Mouse (Mus musculus): ENCODE results near the gene Rgs3. TPM values are rescaled to one million over a fixed set of nuclear protein-coding genes. Genes with fewer than 3 reads are reported as not detected.

Gene Rgs3
- polyA plus RNA-seq, 2 experiments = 3.6 to 3.9 TPM

DNA sequence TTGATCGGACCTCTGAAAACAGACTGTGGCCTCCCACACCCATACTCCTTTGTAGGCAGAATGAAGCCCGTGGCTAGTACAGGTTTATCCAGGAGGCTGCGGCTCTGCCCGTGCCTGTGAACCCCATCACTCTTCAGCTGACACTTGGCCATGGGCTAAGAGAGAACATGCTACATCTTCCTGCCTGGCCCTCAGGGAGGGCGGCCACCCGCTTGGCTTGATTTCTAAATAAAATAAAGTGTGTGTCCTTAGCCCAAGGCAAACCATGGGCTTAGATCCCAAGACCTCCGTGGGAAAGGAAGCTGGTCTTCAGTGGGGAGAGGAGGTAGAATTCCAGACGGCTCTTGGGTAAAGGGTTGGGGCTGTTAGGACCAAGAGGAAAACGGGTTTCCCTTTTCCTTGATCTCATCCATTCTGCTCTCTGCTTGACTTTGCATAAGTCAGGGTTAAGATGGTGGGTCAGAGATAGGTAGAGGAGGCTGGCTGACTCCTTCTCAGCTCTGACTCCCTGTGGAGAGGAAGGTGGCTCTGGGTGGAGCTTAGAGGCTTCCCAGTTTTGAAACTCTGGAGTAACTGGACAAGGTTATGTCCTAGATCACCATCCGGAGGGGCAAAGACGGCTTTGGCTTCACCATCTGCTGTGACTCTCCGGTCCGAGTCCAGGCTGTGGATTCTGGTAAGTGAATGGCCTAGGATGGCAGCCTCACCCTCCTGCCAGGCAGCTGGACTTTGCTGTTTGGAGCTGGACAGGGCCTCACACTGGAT, 63.8 kb downstream of the Rgs3 start:
- Histone ChIP-seq H3K9ac (replicated peaks) (no peak overlapping the region), H3K36me3 (replicated peaks; ENCODE audit: control insufficient read depth, insufficient read depth, low read depth) (no peaks in the 10 kb centered on the region), H3K4me3 (ENCODE audit: insufficient read depth in 1 of 2, low read depth in 2 of 2, low read length in 2 of 2) (no peak overlapping the region), H3K27me3 (ENCODE audit: control insufficient read depth, insufficient read depth, low read length) (no peaks in the 10 kb centered on the region), H3K9me3 (ENCODE audit: control insufficient read depth, low read length) (no peaks in the 10 kb centered on the region), H3K27ac (no peak overlapping the region), H3K4me1 (replicated peaks; ENCODE audit: control insufficient read depth in 2 of 2, insufficient read depth in 2 of 2, low read length in 1 of 2) (peaks cover 0 to 2% of the 10 kb centered on the region in 2 experiments; a peak in 2 of 4 replicates), H3K4me2 (ENCODE audit: low read depth) (no peak overlapping the region)
- DNase-seq (ENCODE audit: low read depth in 3 of 3, low spot score in 3 of 3) = no peak
- TF ChIP-seq CTCF (IDR thresholded peaks at IDR 0.05; ENCODE audit: low read depth) (no peak), EP300 (IDR thresholded peaks at IDR 0.05; ENCODE audit: low read depth) (no peak)
- WGBS (ENCODE audit: insufficient replicate concordance) = 66% methylated on average over 13 of the region's 13 CpGs
- ATAC-seq (ENCODE audit: insufficient read depth) = no peak

DNA sequence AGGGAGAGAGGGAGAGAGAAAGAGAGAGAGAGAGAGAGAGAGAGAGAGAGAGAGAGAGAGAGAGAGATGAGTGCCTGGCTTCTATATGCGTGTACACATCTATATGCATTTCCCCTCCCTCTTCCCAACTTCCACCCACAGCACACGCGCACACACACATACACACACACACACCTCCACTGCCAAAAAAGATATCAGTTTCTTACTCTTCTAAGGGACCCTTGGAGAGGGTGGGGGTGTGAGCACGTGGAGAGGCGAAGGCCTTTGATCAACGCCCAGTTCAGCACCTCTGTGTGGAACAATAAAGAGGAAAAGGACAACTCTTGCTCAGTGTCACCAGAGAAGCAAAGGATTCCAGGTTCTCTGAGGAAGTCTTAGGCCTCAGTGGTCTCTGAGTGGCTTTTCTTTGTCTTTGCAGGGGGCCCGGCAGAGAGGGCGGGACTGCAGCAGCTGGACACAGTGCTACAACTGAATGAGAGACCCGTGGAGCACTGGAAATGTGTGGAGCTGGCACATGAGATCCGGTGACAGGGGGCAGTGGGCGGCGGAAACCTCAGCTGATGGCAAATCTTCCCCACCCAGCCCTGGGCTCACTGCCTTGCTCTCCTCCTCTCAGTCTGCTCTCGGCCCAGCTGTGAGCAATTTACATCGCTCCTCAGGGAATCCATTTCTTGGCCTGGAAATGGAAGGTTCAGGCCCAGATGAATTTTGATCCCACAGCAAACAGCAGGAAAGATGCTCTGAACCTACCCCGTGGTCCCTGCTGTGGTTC, 65.2 kb downstream of the Rgs3 start:
- H3K4me1 ChIP-seq (replicated peaks; ENCODE audit: control insufficient read depth in 2 of 2, insufficient read depth in 2 of 2, low read length in 1 of 2) = peaks cover 0 to 4% of the 10 kb centered on the region in 2 experiments; a peak in 2 of 4 replicates
- no peak overlapping the region for H3K4me2 ChIP-seq (ENCODE audit: low read depth)
- H3K27me3 ChIP-seq (ENCODE audit: control insufficient read depth, insufficient read depth, low read length) = no peaks in the 10 kb centered on the region
- ATAC-seq (ENCODE audit: insufficient read depth) (no peak), DNase-seq (ENCODE audit: low read depth in 3 of 3, low spot score in 3 of 3) (no peak)
- H3K36me3 ChIP-seq (replicated peaks; ENCODE audit: control insufficient read depth, insufficient read depth, low read depth) = no peaks in the 10 kb centered on the region
- H3K9ac ChIP-seq (replicated peaks) = no peak overlapping the region
- H3K9me3 ChIP-seq (ENCODE audit: control insufficient read depth, low read length) = no peaks in the 10 kb centered on the region
- no peak for TF ChIP-seq CTCF (IDR thresholded peaks at IDR 0.05; ENCODE audit: low read depth)
- no peak for TF ChIP-seq EP300 (IDR thresholded peaks at IDR 0.05; ENCODE audit: low read depth)
- WGBS (ENCODE audit: insufficient replicate concordance) = 65% methylated on average over 15 of the region's 15 CpGs
- H3K4me3 ChIP-seq (ENCODE audit: insufficient read depth in 1 of 2, low read depth in 2 of 2, low read length in 2 of 2) = no peak overlapping the region
- H3K27ac ChIP-seq = no peak overlapping the region

DNA sequence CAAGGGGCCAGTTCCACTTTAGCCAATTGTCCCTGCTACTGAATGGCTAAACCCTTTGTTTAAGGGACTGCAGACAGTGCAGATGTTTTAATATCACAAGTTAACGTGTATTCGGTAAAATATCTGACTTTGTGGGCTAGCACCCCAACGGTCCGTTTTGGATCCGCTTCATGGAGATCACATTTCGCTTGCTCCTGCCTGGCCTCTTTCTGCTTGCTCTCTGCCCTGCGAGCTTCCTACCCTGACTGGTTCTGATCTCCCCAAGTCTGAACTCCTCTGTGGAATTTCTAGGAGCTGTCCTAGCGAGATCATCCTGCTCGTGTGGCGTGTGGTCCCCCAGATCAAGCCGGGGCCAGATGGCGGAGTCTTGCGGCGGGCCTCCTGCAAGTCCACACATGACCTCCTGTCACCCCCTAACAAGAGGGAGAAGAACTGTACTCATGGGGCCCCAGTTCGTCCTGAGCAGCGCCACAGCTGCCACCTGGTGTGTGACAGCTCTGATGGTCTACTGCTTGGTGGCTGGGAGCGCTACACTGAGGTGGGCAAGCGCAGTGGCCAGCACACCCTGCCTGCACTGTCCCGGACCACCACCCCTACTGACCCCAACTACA, 65.9 kb downstream of the Rgs3 start:
- Histone ChIP-seq H3K27ac (no peak overlapping the region), H3K9ac (replicated peaks) (no peak overlapping the region), H3K36me3 (replicated peaks; ENCODE audit: control insufficient read depth, insufficient read depth, low read depth) (no peaks in the 10 kb centered on the region), H3K4me2 (ENCODE audit: low read depth) (no peak overlapping the region), H3K4me1 (replicated peaks; ENCODE audit: control insufficient read depth in 2 of 2, insufficient read depth in 2 of 2, low read length in 1 of 2) (peaks cover 0 to 7% of the 10 kb centered on the region in 2 experiments; a peak in 2 of 4 replicates), H3K9me3 (ENCODE audit: control insufficient read depth, low read length) (no peaks in the 10 kb centered on the region), H3K27me3 (ENCODE audit: control insufficient read depth, insufficient read depth, low read length) (no peaks in the 10 kb centered on the region), H3K4me3 (ENCODE audit: insufficient read depth in 1 of 2, low read depth in 2 of 2, low read length in 2 of 2) (no peak overlapping the region)
- WGBS (ENCODE audit: insufficient replicate concordance) = 71% methylated on average over 19 of the region's 19 CpGs
- ATAC-seq (ENCODE audit: insufficient read depth) (no peak), DNase-seq (ENCODE audit: low read depth in 3 of 3, low spot score in 3 of 3) (no peak)
- no peak for TF ChIP-seq CTCF (IDR thresholded peaks at IDR 0.05; ENCODE audit: low read depth)
- TF ChIP-seq EP300 (IDR thresholded peaks at IDR 0.05; ENCODE audit: low read depth) = no peak

DNA sequence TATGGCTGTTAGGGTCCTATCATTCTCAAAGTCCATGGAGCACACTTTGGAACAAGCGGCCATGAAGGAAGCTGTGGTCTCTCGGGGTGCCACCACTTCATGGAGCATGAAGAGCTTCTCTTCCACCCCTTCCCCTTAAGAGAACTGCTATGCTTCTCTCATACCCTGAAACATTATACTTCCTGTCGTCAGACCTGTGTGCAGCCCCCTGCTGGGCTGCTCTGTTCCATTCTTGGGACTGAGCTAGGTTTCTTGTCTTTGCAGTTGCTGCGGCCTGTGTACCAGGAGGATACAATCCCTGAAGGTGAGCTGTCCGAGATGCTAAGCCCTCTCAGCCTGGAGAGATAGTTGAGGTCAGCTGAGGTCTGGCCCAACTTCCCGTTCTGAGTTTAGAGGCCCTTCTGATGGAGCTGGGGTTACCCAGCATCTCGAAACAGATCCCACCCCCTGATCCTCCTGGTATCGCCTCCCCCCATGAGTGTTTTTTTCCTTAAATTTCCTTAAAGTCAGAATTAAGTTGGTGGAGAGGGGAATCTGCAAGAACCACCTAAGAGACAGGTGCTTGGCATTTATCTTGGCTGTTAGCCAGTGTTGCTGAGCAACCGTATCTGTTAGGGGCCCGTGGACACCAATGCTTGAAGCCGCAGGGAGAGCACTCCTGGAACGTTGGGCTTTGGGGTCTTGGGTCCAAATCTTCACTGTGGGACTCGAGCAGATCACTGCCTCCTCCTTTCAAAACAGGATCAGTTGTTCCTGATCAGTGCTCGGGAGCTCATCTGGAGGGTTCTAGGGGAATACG, 66.8 kb downstream of the Rgs3 start:
- H3K27ac ChIP-seq = no peak overlapping the region
- H3K4me2 ChIP-seq (ENCODE audit: low read depth) = no peak overlapping the region
- no peak for ATAC-seq (ENCODE audit: insufficient read depth)
- H3K36me3 ChIP-seq (replicated peaks; ENCODE audit: control insufficient read depth, insufficient read depth, low read depth) = no peaks in the 10 kb centered on the region
- H3K4me3 ChIP-seq (ENCODE audit: insufficient read depth in 1 of 2, low read depth in 2 of 2, low read length in 2 of 2) = no peak overlapping the region
- H3K9ac ChIP-seq (replicated peaks) = no peak overlapping the region
- 43% methylated on average over 15 of the region's 15 CpGs for WGBS (ENCODE audit: insufficient replicate concordance)
- DNase-seq (ENCODE audit: low read depth in 3 of 3, low spot score in 3 of 3) = no peak
- no peaks in the 10 kb centered on the region for H3K27me3 ChIP-seq (ENCODE audit: control insufficient read depth, insufficient read depth, low read length)
- TF ChIP-seq EP300 (IDR thresholded peaks at IDR 0.05; ENCODE audit: low read depth) = no peak
- TF ChIP-seq CTCF (IDR thresholded peaks at IDR 0.05; ENCODE audit: low read depth) = no peak
- no peaks in the 10 kb centered on the region for H3K9me3 ChIP-seq (ENCODE audit: control insufficient read depth, low read length)
- peaks cover 0 to 7% of the 10 kb centered on the region in 2 experiments; a peak in 2 of 4 replicates for H3K4me1 ChIP-seq (replicated peaks; ENCODE audit: control insufficient read depth in 2 of 2, insufficient read depth in 2 of 2, low read length in 1 of 2)
